Mouse (Mus musculus) CH12.LX (cell line): ENCODE measurements around the gene 9330182L06Rik.

Experiments used
- CTCF ChIP-seq, 2 experiments: IDR thresholded peaks in 1 of 2; conservative IDR thresholded peaks in 1 of 2; 2 replicates each; pipeline ENCODE4 v1.5.1; 2011 to 2012; ENCODE audit warnings: low read depth in 2 of 2, low read length in 2 of 2, improper control_type of control experiment in 1 of 2, inconsistent platforms in 1 of 2, mild to moderate bottlenecking in 1 of 2, moderate library complexity in 1 of 2
- ELF1 ChIP-seq: IDR thresholded peaks from 2 replicates; pipeline ENCODE4 v1.6.1; 2014; ENCODE audit warnings: low read depth, mild to moderate bottlenecking, inconsistent platforms, low read length, improper control_type of control experiment
- MAFK ChIP-seq: IDR thresholded peaks from 2 replicates; pipeline ENCODE4 v1.6.1; 2011; ENCODE audit warnings: low read length, improper control_type of control experiment; ENCODE audit not compliant: insufficient replicate concordance
- MYC ChIP-seq: IDR thresholded peaks from 2 replicates; pipeline ENCODE4 v1.6.1; 2011; ENCODE audit warnings: low read depth, mild to moderate bottlenecking, improper control_type of control experiment, low read length
- ZKSCAN1 ChIP-seq: IDR thresholded peaks from 2 replicates; pipeline ENCODE4 v1.6.1; 2012; ENCODE audit warnings: low read depth, inconsistent platforms, low read length, improper control_type of control experiment, borderline replicate concordance

DNA sequence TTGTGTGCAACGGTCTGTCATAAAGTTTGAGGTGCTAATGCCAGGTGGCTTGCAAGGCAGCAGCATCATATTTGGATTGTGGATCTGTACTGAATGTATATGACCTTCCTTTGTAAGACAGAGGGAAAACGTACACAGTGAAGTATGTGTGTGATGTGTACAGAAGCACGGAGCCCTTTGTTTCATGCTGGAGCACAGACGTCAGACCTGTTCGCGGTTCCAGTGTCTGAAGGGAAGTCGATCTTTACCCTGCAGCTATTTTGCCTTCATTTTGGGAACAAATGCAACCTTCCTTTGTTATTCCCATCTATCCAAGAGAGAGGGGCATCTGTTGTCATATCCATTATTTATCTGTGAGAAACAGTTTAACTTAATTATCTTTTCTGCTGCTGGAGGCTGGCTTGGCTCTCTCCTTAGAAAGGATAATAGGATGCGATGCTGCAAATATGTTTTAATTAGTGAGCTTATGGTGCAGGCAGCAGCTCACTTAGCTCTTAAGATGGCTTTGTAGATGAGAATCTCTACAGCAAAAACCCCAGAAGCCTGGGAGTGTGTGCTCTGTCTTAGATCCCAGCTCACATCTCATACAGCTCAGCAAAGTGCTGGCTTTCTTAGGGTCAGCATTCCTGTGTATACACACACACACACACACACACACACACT is 73.7 kb downstream of the 9330182L06Rik start:
- TF ChIP-seq CTCF (conservative IDR thresholded peaks at IDR 0.05 in 1 of 2, IDR thresholded peaks at IDR 0.05 in 1 of 2; ENCODE audit: low read depth in 2 of 2, low read length in 2 of 2) (no peak), ELF1 (no peak), ZKSCAN1 (no peak), MAFK (no peak), MYC (no peak)
